Mouse (Mus musculus) left cerebral cortex, adult 11 months (tissue): ENCODE data around the gene Becn1.

Experiments used
- DNase-seq: peaks from one replicate; pipeline ENCODE4 v3.0.0; 2022; ENCODE audit warnings: low spot score

Becn1 gene

DNA sequence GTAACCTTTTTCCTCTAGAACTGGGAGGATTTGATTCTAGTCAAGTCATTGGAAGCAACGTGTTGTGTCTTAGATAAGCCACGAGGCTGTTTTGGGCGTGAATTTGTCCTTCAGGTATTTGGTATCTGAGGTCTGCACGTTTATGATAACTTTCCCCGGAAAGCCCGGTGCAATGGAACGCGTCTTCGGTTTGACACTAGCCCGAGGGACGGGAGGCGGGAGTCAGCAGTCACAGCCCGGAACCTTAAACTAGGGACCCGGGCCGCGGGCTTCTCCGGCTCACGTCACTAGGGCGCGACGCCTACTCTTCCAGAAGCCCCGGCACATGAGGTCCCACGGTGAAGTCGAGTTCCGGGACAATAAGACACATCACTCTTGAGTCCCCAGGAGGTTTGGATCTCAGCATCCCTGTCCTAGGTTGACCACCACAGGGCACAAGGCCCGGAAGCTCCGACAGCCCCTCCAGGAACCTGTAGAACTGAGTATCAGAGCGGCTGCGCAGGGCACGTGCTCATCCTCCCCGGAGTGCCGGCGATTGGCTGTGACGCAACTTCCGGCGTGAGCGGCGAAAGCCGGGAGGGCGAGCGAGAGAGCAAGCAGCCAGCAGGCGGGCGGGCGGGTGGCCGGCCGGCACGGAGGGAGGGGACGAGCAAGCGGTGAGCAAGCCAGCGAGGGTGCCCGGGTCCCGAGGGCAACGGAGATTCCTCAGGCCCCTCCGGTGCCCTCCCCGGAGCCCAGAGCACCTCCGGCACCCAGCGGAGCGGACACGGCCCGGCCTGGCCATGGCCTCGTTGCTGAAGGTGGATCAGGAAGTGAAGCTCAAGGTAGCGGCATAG lies 13.8 kb upstream of the Becn1 start, which contains the start of gene Psme3:
Psme3 (plus strand) TSS at position 549 of the 836 bp plus-strand sequence.
- DNase-seq: peak; percentile 89

DNA sequence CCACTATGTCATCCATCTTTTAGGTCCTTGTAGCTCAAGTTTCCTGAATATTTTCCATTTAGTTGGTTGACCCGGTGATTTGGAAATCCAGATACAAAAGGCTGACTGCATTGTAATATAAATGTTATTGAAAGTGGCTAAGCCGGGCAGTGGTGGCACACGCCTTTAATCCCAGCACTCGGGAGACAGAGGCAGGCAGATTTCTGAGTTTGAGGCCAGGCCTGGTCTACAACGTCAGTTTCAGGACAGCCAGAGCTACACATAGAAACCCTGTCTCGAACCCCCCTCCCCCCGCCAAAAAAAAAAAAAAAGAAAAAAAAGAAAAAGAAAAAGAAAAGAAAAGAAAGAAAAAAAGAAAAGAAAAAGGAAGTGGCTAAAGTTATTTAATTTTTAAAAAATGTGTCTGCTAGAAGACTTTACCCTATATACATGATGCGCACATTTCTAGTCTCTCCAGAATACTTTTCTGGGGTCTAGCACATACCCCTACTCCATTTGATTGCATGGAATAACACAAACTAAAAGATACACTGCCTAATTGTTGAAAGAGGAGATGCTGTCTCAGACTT lies 13.1 kb upstream of the Becn1 start:
- no peak for DNase-seq

DNA sequence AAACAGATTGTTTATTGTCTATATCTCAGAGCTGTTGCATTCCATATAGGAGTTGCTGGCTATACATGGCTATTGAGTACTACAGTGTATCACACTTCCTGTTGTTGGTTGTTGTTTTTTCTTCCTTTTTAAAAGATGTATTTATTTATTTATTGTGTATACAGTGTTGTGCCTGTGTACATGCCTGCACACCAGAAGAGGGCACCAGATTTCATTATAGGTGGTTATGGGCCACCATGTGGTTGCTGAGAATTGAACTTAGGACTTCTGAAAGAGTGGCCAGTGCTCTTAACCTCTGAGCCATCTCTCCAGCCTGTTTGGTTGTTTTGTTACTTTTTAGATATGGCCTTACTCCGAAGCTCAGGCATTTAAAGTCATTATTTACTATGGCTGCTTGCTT lies 12.5 kb upstream of the Becn1 start:
- DNase-seq: no peak

DNA sequence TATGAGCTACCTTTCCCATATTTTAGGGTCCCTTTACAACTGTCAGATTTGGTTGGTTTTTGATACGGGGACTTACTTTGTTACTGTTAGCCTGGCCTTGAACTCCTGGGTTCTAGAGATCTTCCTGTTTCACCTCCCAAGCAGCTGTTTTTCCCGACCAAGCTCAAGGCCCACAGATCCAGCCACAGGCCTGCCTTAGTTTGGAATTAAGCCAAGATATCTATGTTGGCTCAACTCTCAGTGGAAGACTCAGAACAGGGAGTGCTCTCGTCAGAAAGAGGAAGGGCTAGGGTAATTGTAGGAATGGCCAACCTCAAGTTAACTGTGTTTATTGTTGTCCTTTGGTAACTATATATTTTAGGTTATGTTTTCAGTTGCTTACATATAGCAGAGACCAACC lies 10.1 kb upstream of the Becn1 start:
- DNase-seq: no peak

DNA sequence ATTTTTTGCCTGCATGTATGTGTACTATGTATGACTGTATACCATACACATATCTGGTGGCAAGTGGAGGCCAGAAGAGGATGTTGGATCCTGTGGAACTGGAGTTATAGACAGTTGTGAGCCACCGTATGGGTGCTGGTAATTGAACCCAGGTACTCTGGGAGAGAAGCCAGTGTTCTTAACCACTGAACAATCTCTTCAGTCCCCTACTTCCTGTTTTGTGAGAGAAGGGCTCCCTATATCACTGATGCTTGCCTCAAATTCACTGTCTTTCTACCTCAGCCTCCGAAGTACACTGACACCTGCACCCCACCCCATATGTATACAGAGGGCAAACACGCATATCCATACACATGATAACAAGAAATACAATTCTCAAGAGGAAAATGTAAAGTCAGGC lies 9.0 kb upstream of the Becn1 start:
- DNase-seq: no peak

DNA sequence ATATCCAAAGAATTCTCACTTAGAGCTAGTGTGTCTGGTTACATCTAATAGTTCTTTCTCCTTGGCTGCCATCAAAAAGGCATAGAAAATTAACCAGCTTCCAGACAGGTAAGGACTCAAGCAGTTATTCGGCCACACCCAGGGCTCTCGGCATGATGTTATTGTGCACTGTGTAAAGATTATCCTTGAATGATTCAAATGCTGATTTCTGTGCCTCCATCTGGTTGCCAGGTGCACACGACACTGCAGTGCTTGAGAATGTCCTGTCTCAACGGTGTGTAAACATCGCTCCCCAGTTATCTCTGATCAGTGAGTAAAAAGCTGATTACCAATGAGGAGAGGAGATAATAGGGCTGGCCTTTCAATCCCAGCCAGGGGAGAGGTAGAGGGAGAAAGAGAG lies 5.7 kb upstream of the Becn1 start:
- no peak for DNase-seq

DNA sequence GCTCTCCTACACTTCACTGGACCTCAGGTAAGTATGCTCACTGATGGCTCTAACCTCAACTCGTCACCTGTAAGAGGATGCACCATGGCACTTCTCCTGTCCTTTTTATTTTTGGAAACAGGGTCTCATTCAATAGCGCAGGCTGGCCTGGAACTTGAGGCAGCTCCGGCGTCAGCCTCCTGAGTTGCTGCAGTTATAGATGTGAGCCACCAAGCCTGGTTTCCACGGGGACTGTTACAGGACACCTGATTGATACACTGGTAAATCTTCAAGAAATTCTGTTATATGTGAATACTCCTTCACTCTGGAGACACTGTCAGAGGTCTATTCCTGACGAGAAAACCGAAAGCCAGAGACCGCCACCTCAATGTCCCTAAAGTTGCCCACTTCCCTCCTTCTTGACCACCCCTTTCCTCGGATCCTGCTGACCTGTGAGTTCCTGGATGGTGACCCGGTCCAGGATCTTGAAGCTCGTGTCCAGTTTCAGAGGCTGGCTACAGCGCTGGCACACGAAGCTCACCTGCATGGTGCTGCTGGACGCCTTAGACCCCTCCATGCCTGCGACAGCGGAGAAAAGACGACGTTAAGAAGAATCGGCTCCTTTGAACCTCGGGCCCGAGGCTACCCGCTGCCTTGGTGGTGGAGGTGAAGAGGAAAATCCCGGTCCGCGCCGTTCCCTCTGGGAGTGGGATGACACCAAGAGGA lies 635 bp downstream of the Becn1 start:
- DNase-seq: no peak

DNA sequence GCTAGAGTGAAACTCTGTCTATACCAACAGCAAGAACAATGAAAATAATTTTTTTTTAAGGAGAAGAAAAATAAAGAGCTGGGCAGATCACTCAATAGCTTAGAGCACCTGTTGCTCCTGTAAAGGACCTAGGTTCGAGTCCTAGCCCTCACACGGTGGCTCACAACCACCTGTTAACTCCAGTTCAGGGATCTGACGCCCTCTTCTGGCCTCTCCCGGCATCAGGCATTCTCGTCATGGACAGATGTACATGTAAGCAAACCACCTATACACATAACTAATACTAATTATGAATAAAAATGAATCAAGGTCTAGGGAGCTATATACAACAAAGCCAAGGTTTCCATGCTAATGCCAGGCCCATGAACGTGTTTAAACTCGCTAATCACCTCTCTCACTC lies 1.2 kb downstream of the Becn1 start:
- no peak for DNase-seq

DNA sequence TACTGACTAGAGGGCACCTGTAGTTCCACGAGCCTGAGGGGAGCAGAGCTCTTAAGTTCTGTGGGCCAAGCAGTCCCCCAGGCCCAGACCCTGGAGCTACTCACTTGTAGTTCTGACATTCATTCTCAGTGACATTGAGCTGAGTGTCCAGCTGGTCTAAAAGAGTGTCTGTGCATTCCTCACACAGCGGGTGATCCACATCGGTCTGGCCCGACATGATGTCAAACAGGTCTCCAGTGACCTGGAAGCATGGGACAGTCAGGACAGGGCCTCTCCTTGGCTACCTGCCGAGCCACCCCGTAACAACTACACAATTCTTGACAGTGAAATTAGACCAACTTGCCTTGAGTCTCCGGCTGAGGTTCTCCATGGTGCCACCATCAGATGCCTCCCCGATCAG lies 6.9 kb downstream of the Becn1 start:
- DNase-seq: no peak

DNA sequence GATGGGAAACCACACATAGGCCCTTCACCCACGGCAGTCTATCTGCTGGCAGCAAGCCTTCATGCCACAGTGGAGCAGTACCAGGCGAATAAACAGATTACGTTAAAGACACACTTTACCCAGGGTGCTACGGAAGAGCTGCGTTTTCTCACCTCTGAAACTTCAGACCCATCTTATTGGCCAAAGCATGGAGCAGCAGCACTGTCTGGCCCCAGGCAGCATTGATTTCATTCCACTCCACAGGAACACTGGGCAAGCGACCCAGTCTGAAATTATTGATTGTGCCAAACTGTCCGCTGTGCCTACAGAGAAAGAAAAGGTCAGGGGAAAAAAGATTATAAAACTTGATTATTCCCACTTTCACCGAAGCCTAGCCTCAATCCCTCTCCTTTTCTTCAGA lies 10.9 kb downstream of the Becn1 start:
- no peak for DNase-seq

DNA sequence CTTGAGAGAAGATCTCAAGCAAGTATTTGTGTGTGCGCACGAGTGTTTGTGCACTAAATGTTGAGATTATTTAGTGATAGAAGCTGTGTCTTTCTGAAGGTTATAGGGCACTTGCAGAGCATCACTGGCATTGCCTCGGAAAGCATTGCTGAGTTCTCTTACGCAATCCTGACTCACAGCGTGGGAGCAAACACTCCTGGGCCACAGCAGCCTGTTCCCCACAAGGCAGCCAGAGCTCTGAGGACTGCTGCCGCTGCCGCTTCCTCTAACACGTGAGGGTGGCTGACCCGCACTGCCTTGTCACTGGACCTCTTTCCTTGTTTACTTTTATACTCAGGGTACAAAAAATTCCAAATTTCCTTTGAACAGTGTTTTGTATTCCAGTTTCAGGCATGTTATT lies 14.8 kb downstream of the Becn1 start:
- DNase-seq: no peak

DNA sequence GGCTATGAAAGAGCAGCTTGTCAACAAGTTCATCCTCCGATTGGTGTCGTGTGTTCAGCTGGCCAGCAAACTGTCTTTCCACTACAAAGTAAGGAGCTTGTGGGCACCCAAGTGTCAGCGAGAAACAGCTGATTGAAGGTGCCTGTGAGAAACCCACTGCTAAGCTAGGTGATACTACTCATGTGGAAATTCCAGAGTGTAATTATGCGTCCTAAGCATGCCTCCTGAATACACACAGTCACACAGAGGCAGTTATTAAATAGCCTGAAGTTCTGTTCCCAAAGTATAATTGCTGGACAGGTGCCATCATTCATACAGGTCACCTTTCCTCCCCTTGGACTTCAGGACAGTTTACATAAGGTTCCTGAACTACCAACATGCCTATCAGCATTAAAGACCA lies 18.3 kb downstream of the Becn1 start:
- no peak for DNase-seq

DNA sequence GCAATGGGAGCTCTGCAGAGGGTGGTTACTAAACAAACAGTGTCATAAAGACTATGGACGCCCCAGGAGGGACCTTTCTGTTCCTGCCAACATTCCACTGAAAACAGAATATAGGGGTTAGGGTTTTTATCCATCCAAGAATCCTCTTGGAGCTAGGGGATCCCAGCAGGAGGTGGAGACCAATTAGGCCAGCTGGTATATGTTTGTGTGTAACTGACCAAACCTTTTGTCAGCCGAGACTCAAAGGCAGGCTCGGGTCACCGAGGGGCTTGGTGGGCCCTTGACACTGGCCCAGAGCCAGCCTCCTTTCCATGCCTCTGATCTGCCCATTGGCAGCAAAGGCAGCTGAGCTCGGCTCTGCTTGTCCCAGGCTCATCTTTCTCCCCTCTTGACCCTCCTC lies 19.2 kb downstream of the Becn1 start:
- no peak for DNase-seq

DNA sequence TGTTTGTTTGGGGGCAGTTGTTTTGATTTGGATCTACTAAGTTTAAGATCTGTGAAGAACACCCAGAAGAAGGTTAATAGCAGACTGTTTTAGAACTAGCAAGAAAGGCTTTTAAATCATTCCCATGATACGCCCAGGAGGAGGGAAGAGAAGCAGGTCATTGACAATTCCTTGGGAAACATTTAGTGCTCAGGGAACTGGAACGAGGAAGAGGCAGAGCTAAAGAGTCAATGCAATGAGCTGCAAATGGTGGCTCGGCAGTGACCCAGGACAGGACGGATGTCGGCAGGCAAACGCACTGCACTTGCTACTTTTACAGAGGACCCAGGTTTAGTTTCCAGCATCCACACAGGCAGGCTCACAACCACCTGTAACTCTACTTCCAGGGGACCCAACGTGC lies 21.2 kb downstream of the Becn1 start:
- DNase-seq: no peak

DNA sequence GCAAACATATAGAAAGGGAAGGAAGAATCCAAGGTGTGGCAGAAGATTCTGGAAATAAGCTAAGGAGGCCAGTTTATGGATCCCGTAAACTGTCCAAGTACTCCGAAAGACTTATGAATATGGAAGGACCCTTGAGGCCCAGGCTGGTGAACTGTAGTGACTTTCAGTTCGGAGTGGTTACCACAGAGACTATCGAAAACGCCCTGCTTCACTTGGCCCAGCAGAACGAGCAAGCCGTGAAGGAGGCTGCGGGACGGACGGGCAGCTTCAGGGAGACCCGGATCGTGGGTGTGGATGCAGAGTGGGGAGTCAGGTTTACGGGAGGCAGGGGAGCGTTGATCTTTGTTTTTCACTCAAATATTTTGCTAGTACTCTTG lies 22.9 kb downstream of the Becn1 start:
- DNase-seq: no peak

DNA sequence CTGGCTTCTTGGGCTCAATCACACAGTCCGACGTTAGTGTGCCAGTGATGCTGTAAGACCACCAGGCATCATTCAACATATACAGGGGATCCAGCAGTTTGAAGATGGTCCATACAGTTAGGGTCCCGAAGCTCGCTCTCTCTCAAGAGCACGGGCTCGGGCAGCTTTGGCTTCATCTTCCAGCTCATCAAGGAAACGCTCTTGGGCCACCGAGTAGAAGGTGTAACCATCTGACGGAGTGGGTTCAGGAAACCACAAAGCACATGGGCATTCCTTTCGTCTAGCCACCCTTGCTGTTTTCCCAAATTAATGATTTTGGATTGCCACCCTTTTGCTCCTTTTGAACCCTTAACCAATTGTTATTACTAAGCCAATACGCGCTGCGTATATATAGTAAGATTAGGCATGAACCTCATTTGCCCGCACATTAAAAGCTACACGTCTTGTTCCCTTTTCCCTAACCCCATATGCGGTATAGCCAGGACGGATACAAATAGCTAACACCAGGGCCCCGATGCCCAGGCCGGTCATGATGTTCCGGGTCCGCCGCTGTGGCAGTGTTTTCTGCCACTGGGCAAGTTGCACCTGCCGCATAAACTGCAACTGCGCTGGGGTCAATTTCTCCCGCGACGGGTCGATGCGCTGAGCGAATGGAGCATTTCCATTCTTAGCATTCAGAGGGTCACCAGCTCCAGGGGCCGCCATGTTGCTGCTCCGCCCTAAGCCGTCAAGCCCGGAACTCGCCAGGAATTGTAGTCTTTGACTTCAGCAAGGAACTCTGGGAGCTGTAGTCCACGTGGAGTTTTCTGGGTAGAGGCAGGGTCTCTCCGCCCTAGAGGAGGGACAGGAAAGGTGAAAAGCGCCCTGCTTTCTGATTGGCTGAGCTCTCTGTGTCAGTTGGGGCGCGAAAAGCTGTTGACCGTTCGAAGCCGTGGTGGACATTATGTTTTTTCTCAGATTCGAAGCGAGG lies 23.6 kb downstream of the Becn1 start, which contains the start of the genes Cntd1 and Coa3:
Cntd1 (plus strand) TSS at position 790 of the 970 bp plus-strand sequence.
Coa3 (minus strand) TSS at position 892 of the 970 bp plus-strand sequence.
- peak; percentile 78 for DNase-seq

DNA sequence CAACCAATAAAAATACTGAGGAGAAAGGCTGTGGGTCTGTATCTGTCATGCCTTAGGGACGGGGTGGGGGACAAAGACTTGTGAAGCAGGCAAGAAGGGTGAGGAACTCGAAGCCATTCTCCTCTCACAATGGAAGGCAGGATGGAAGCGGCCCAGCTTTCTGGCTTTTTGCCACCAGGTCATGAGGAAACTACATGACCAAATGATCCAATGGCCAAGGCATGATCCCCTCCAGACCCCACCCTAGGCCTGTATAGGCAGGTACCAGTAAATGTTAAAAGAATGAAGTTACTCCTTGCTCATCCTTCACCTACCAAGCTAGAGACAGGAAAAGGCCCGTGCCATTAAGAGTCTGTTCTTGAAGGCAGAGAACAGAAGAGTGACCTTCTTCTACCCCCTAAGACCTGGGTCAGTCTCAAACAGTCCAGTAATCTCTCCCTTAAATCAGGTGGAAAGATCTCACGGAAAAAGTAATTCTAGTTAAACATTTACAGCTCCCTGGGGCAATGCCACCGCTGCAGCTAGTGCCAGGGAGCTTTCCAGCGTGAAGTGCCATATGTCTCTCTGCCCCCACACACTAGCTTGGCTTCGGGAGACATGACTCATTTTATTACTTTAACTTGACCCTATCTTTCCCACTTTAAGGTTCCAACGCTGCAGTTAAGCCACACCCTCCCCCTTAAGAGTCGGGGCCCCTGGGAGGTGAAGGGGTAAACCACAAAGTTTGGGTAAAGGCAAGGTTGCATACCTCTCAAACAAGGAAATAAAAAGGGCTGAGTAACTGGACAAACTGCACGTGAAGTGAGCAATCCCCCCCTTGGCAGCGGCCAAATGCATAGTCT lies 24.5 kb downstream of the Becn1 start:
- no peak for DNase-seq

DNA sequence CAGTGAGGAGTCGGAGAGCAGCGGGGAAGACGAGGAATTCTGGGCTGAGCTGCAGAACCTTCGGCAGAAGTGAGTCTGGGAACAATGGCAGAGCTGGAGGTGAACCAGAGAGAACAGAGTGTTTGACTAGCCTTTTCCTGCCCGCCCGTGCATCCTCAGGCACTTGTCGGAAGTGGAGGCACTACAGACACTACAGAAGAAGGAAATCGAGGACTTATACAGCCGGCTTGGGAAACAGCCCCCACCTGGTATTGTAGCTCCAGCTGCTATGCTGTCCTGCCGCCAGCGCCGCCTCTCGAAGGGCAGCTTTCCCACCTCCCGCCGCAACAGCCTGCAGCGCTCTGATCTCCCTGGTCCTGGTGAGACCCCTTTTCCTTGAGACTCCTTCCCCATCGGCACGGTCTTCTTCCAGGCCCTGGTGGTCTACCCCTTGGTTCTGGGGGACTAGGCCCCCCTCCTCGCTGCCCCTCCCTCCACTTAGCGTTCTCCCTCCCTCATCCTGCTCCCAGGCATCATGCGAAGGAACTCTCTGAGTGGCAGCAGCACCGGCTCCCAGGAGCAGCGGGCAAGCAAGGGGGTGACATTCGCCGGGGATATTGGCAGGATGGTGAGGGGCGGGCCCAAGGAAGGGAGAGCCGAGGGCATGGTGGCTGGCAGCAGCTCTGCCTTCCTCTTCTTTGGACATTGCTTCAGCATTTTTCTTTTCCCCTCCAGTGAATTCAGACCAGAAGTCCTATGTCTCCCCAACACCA lies 25.6 kb downstream of the Becn1 start:
- DNase-seq: no peak

DNA sequence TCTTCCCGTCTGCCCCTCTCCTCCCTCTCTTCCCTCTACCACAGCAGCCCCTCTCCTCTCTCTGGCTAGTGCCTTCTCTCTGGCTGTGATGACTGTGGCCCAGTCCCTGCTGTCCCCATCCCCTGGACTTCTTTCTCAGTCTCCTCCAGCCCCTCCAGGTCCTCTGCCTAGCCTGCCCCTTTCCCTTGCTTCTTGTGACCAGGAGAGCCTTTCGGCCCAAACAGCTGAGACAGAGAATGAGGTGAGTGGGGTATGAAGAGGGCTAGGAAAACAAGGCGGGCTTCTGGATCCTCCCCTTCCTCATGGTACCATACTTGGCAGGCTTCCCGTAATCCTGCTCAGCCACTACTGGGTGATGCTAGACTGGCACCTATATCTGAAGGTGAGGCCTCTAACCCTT lies 26.8 kb downstream of the Becn1 start:
- no peak for DNase-seq

DNA sequence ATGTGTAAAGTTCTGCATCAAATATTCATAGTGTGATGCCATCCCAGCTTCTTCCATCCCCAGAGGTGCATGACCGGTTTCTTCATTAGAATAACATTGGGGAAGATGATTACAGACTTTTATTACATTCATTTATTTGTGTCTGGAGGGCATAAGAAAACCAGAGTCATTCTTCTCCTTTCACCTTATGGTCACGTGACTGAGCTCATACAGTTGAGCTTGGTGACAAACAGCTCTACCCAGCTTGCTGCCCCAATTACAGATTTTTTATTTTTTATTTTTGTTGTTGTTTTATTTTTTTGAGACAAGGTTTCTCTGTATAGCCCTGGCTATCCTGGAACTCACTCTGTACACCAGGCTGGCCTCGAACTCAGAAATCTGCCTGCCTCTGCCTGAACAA lies 29.6 kb downstream of the Becn1 start:
- DNase-seq: no peak
